Mouse (Mus musculus) heart, postnatal 0 days (tissue): Measurements from ENCODE around the gene Timm22.

Experiments
- CTCF ChIP-seq: IDR thresholded peaks from 2 replicates; pipeline ENCODE4 v1.5.1; 2016; ENCODE audit warnings: antibody characterized with exemption, control low read depth, low read depth
- EP300 ChIP-seq: IDR thresholded peaks from 2 replicates; pipeline ENCODE4 v1.6.1; 2016; ENCODE audit warnings: antibody characterized with exemption, low read depth

- TF ChIP-seq CTCF (no peak), EP300 (no peak)
These were observed 50.1 kb downstream of the Timm22 start for GRCm38 (mm10) chr11:76456897-76457296.
